Mouse (Mus musculus) liver, embryonic 14.5 days (tissue): ENCODE data around the gene Phldb2. TPM values are rescaled to one million over a fixed set of nuclear protein-coding genes. Genes with fewer than 3 reads are reported as not detected.

Source experiments
- ATAC-seq: fragments of 200-750 bp; cut with Nextera tagmentation; 2 replicates; pipeline ENCODE4 v1.8.0; 2017; ENCODE audit warnings: moderate number of reproducible peaks, mild to moderate bottlenecking, moderate library complexity; ENCODE audit not compliant: insufficient read depth
- DNase-seq, 3 experiments: peaks; one replicate each; pipeline ENCODE4 v3.0.0-alpha.2; 2012 to 2013; ENCODE audit warnings: low read depth in 3 of 3, low spot score in 3 of 3
- H3K27ac ChIP-seq: fragments of 300-500 bp; sonication (generic); 2 replicates; pipeline ENCODE4 v1.5.1; 2014; ENCODE audit warnings: moderate library complexity, mild to moderate bottlenecking, control low read depth, inconsistent platforms
- H3K27me3 ChIP-seq: fragments of 300-500 bp; sonication (generic); 2 replicates; pipeline ENCODE4 v1.6.1; 2014; ENCODE audit warnings: mild to moderate bottlenecking, low read length, moderate library complexity; ENCODE audit not compliant: control insufficient read depth, insufficient read depth
- H3K36me3 ChIP-seq: fragments of 300-500 bp; sonication (generic); replicated peaks from 2 replicates; pipeline ENCODE4 v1.6.1; 2014; ENCODE audit warnings: low read depth; ENCODE audit not compliant: control insufficient read depth, insufficient read depth
- H3K4me1 ChIP-seq, 2 experiments: fragments of 200-500 bp in 1 of 2; fragments of 300-500 bp in 1 of 2; sonication (generic) in 1 of 2; replicated peaks; 2 replicates each; pipeline ENCODE4 v1.6.1; 2012 to 2014; ENCODE audit warnings: antibody characterized with exemption in 1 of 2, inconsistent platforms in 1 of 2, low read length in 1 of 2; ENCODE audit not compliant: control insufficient read depth in 2 of 2, insufficient read depth in 2 of 2
- H3K4me2 ChIP-seq: fragments of 300-500 bp; sonication (generic); 2 replicates; pipeline ENCODE4 v1.6.1; 2014; ENCODE audit warnings: low read depth, mild to moderate bottlenecking, control low read depth, moderate library complexity
- H3K4me3 ChIP-seq, 2 experiments: fragments of 200-500 bp in 1 of 2; fragments of 300-500 bp in 1 of 2; sonication (generic) in 1 of 2; 2 replicates each; pipeline ENCODE4 v1.5.1; 2012 to 2014; ENCODE audit warnings: low read depth in 2 of 2, low read length in 2 of 2, mild to moderate bottlenecking in 2 of 2, control low read depth in 1 of 2, inconsistent platforms in 1 of 2, moderate library complexity in 1 of 2; ENCODE audit not compliant: insufficient read depth in 1 of 2
- H3K9ac ChIP-seq: fragments of 300-500 bp; sonication (generic); replicated peaks from 2 replicates; pipeline ENCODE4 v1.6.1; 2014; ENCODE audit warnings: mild to moderate bottlenecking, control low read depth, moderate library complexity
- H3K9me3 ChIP-seq: fragments of 300-500 bp; sonication (generic); 2 replicates; pipeline ENCODE4 v1.6.1; 2016; ENCODE audit warnings: low read length, mixed read lengths; ENCODE audit not compliant: control insufficient read depth
- CTCF ChIP-seq: IDR thresholded peaks from 2 replicates; pipeline ENCODE4 v1.5.1; 2016; ENCODE audit warnings: antibody characterized with exemption, low read depth, control low read depth
- EP300 ChIP-seq: IDR thresholded peaks from 2 replicates; pipeline ENCODE4 v1.6.1; 2016; ENCODE audit warnings: antibody characterized with exemption, low read depth
- WGBS: fragments of 180-500 bp; shearing (Covaris S2); extraction: QIAGEN DNeasy Blood & Tissue Kit; methylation state at CpG from one replicate; pipeline ENCODE4 v1.1.7; 2014; ENCODE audit not compliant: insufficient replicate concordance; 5-methylcytosine and 5-hydroxymethylcytosine counted together
- polyA plus RNA-seq, 2 experiments: library from polyadenylated mRNA; depleted of rRNA in 1 of 2; stranded (reverse) in 1 of 2; unstranded in 1 of 2; fragments of >200 nt; fragmentation: Nextera tagmentation in 1 of 2; extraction: Ambion mirVana in 1 of 2; gene quantifications; 2 replicates each; pipeline versions ENCODE4 v1.2.1 to v1.2.3; 2012 to 2014

Gene Phldb2
- polyA plus RNA-seq, 2 experiments, result 9.7 to 12.7 TPM

DNA sequence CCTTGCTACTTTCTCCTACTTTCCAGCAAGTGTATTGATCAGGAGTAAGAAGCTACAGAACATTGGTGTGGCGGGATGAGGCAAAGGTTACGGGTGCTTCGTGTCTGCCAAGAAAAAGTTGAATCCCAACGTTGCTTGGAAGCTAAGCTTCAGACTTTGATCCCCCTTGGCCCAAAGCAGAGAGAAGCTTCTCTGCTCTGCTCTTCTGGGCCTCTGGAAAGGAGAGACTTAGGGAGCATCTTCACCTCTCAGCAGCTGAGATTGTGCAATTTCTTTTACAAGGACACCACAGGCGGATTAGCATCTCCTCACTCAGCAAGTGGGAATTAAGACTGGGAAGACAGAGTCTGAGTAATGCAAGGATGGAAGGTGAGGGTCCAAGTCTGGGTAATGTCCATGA, 26.5 kb downstream of the Phldb2 start:
- DNase-seq, result no peak
- TF ChIP-seq CTCF, result no peak
- TF ChIP-seq EP300, result no peak
- H3K27ac ChIP-seq, result no peak overlapping the region

DNA sequence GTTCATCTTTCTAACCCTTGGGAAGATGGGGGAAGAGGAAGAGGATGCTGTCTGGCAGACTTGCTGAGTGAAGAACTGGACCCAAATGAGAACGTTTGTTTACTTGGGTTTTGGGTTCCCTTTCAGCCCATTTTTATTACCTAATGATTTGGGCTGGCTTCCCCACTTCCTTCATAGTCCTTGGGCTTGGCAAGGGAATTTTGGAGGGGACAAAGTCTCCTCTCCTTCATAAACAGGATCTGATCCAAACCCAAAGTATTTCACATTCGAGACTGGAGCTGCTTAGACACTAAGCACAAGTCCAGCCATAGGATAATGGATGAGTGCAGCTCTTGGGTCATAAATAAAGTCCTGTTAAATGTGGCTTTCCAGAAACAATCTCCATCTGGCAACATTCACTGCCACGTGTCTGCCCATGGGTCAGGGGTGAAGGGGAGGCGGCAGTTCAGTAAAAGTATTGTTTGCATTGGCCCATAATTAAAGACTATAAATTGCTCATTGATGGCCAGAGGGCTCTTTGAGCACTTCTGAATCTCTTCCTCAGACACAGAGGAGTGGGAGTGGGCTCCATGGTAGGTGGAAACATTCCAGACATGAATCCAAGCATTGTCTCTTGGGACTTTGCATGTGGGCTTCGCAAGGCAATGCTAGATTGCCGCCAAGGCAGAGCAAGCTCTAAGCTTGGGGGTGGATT, 29.5 kb downstream of the Phldb2 start:
- Histone ChIP-seq H3K4me2 (no peak overlapping the region), H3K9ac (no peak overlapping the region), H3K4me3 (no peak overlapping the region), H3K4me1 (peaks cover 0 to 11% of the 10 kb centered on the region in 2 experiments; a peak in 2 of 4 replicates), H3K27me3 (no peaks in the 10 kb centered on the region), H3K36me3 (no peaks in the 10 kb centered on the region), H3K9me3 (no peaks in the 10 kb centered on the region), H3K27ac (no peak overlapping the region)
- ATAC-seq, result no peak
- WGBS, result 59% methylated on average over 6 of the region's 6 CpGs
- TF ChIP-seq EP300 (no peak), CTCF (no peak)
- DNase-seq, result no peak

More for the DNA sequence above, 26.5 kb downstream of the Phldb2 start:
- Histone ChIP-seq H3K4me3 (no peak overlapping the region), H3K4me2 (no peak overlapping the region), H3K27me3 (no peaks in the 10 kb centered on the region), H3K36me3 (no peaks in the 10 kb centered on the region), H3K9ac (no peak overlapping the region), H3K9me3 (no peaks in the 10 kb centered on the region), H3K4me1 (peaks cover 0 to 14% of the 10 kb centered on the region in 2 experiments; a peak in 2 of 4 replicates)
- 67% methylated on average over 5 of the region's 5 CpGs for WGBS
- ATAC-seq, result no peak

DNA sequence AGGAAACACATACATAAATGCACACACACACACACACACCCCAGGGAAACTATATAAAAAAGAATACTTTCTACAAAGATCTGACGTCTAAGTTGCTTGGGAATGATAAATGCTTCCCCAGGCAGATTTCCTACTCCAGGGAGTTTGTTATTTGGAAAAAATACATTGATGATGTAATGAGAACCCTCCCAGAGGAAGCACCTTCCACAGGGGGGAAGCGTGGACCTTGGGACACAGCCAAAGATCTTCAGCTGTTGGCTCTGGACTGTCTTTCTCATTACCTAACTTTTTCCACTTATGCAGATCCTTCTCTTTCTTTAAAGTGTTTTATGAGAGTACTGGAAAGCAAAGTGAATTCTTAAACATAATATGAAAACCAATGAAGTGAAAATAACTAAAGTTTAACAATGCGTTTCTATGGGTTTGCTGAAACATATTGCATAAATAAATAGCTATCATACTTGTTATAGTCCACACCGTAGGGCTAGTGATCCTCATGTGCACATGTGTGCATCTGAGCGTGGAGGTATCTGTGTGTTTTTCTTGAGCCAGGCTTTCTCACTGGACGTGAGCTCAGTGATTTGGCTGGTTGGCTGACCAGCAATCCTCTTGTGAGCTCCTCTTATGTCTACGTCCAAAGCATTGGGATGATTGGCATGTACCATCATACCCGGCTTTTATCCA, 30.7 kb downstream of the Phldb2 start:
- H3K36me3 ChIP-seq, result no peaks in the 10 kb centered on the region
- ATAC-seq (no peak), DNase-seq (no peak)
- H3K4me1 ChIP-seq, result peaks cover 0 to 8% of the 10 kb centered on the region in 2 experiments; a peak in 2 of 4 replicates
- TF ChIP-seq EP300 (no peak), CTCF (no peak)
- H3K27me3 ChIP-seq, result no peaks in the 10 kb centered on the region
- H3K4me2 ChIP-seq, result no peak overlapping the region
- H3K27ac ChIP-seq, result no peak overlapping the region
- H3K9ac ChIP-seq, result no peak overlapping the region
- 55% methylated on average over 8 of the region's 8 CpGs for WGBS
- no peaks in the 10 kb centered on the region for H3K9me3 ChIP-seq
- H3K4me3 ChIP-seq, result no peak overlapping the region

DNA sequence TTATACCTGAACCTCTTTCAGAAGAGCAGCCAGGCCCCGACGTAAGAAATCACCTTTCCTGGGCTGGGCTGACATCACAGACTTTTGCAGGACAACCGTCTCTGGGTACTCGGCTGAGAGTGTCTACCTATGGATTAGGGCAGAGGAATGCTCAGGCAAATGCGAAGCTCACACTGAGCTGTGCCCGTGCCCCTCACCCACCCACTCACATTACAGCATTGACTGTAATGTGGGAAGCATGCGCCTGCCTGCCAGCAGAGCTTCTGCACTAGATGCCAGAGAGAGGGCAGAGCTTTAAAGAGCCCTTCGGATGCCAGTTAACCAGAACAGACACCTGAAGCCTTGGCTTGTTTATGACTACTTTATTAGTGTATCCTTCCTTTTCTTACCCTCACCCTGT, 33.8 kb downstream of the Phldb2 start:
- H3K27ac ChIP-seq, result no peak overlapping the region
- no peaks in the 10 kb centered on the region for H3K9me3 ChIP-seq
- H3K36me3 ChIP-seq, result no peaks in the 10 kb centered on the region
- H3K9ac ChIP-seq, result no peak overlapping the region
- WGBS, result 60% methylated on average over 8 of the region's 8 CpGs
- no peak for ATAC-seq
- no peak overlapping the region for H3K4me3 ChIP-seq
- no peak for TF ChIP-seq EP300
- TF ChIP-seq CTCF, result no peak
- H3K4me1 ChIP-seq, result peaks cover 0 to 3% of the 10 kb centered on the region in 2 experiments; a peak in 2 of 4 replicates
- H3K4me2 ChIP-seq, result no peak overlapping the region
- no peak for DNase-seq
- no peaks in the 10 kb centered on the region for H3K27me3 ChIP-seq

DNA sequence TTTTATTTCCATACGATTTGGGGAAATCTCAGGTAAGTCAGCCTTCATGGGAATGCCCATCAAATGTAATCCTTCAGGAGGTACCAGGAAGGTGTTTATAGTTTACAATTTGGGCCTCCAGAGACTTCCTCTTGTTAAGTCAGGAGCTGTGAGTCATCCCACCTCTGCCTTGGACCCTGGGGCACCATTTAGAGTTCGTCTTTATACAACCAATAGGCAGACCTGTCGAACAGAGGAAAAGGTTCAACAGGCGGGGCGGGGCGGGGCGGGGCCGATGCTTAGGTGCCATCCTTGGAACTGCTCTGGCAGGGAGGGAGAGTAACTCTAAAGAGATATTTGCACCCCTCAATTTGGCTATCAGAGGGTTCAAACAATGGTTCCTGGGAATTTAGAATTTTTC, 49.8 kb downstream of the Phldb2 start:
- no peaks in the 10 kb centered on the region for H3K36me3 ChIP-seq
- H3K4me1 ChIP-seq, result no peaks in the 10 kb centered on the region; a peak in 1 of 4 replicates
- TF ChIP-seq CTCF, result no peak
- TF ChIP-seq EP300, result no peak
- H3K4me3 ChIP-seq, result no peak overlapping the region
- DNase-seq (no peak), ATAC-seq (no peak)
- no peaks in the 10 kb centered on the region for H3K27me3 ChIP-seq
- H3K9ac ChIP-seq, result no peak overlapping the region
- H3K9me3 ChIP-seq, result no peaks in the 10 kb centered on the region
- no peak overlapping the region for H3K4me2 ChIP-seq
- H3K27ac ChIP-seq, result no peak overlapping the region
- WGBS, result 60% methylated on average over 8 of the region's 8 CpGs
